Mouse (Mus musculus): ENCODE measurements around the gene Epha8. TPM values are rescaled to one million over a fixed set of nuclear protein-coding genes. Genes with fewer than 3 reads are reported as not detected.

The Epha8 gene
- total and polyA plus RNA-seq, 2 experiments from 2014 or later: 14.2 to 59.3 TPM

- TF ChIP-seq CTCF (IDR thresholded peaks at IDR 0.05; ENCODE audit: low read depth): no peak
These were observed 5.1 kb upstream of the Epha8 start for GRCm38 (mm10) chr4:136961642-136962285.

DNA sequence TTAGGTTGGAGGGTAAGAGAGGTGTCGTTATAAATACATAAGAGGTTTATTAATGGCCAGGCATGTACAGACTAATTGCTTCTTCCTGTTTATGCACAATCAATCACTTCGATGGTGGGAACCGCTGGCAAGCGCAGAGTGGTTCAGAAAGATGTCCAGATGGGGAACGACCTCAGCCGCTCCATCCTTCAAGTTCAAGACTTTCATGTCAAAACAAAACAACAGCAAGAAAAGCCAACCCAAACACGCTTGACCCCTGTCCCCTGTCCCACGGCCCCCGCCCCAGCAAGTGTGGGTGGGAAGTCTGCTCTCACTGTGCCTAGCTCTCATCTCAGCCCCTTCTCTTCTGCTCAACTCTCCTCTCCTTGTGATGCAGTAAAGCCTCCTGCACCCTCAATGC is 4.0 kb upstream of the Epha8 start:
- ATAC-seq (no peak), DNase-seq (ENCODE audit: low spot score) (no peak)
- Histone ChIP-seq H3K4me1 (ENCODE audit: insufficient read depth, low read length) (peaks cover 14% of the 10 kb centered on the region), H3K4me3 (ENCODE audit: low read length) (no peak overlapping the region), H3K9ac (replicated peaks; ENCODE audit: low read length) (no peak overlapping the region), H3K4me2 (ENCODE audit: low read depth, low read length) (no peak overlapping the region), H3K27ac (no peak overlapping the region), H3K27me3 (ENCODE audit: insufficient read depth, low read length) (peaks cover 17% of the 10 kb centered on the region), H3K36me3 (ENCODE audit: insufficient read depth, low read length) (no peaks in the 10 kb centered on the region), H3K9me3 (ENCODE audit: low read length) (no peaks in the 10 kb centered on the region)
- 62% methylated on average over 9 of the region's 9 CpGs for WGBS
- no peak for TF ChIP-seq CTCF (IDR thresholded peaks at IDR 0.05; ENCODE audit: low read depth)

More at GRCm38 (mm10) chr4:136961642-136962285, 5.1 kb upstream of the Epha8 start:
- no peak for ATAC-seq
- no peak overlapping the region for H3K4me3 ChIP-seq (ENCODE audit: low read length)
- no peak overlapping the region for H3K4me2 ChIP-seq (ENCODE audit: low read depth, low read length)
- no peak for DNase-seq (ENCODE audit: low spot score)
- 24% methylated on average over 4 of the region's 4 CpGs for WGBS
- H3K27me3 ChIP-seq (ENCODE audit: insufficient read depth, low read length): peaks cover 17% of the 10 kb centered on the region
- no peaks in the 10 kb centered on the region for H3K9me3 ChIP-seq (ENCODE audit: low read length)
- no peak overlapping the region for H3K27ac ChIP-seq
- peaks cover 14% of the 10 kb centered on the region for H3K4me1 ChIP-seq (ENCODE audit: insufficient read depth, low read length)
- no peaks in the 10 kb centered on the region for H3K36me3 ChIP-seq (ENCODE audit: insufficient read depth, low read length)
- no peak overlapping the region for H3K9ac ChIP-seq (replicated peaks; ENCODE audit: low read length)

DNA sequence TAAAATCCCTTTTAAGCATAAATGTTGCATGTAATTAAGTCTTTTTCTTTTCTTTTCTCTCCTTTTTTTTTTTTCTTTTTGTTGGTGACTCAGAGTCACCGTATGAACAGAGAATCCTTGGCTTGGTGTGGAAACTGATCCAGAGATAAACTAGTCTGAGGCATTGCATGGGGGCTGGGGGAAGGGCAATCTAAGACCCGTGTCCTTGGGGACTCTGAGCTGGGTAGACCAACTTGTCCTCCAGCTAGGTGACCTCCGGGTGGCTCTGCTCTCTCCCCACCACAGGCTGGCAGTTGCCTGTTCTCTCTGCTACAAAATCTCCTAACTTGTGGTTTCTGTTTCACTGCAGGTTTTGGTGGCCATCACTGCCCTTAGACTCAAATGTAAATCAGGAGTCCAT is 3.5 kb upstream of the Epha8 start:
- ATAC-seq: no peak
- Histone ChIP-seq H3K4me2 (ENCODE audit: low read depth, low read length) (no peak overlapping the region), H3K9me3 (ENCODE audit: low read length) (no peaks in the 10 kb centered on the region), H3K9ac (replicated peaks; ENCODE audit: low read length) (no peak overlapping the region), H3K36me3 (ENCODE audit: insufficient read depth, low read length) (no peaks in the 10 kb centered on the region), H3K27ac (no peak overlapping the region), H3K4me3 (ENCODE audit: low read length) (no peak overlapping the region), H3K4me1 (ENCODE audit: insufficient read depth, low read length) (peaks cover 12% of the 10 kb centered on the region), H3K27me3 (ENCODE audit: insufficient read depth, low read length) (peaks cover 17% of the 10 kb centered on the region)
- DNase-seq (ENCODE audit: low spot score): no peak
- 60% methylated on average over 3 of the region's 3 CpGs for WGBS
- no peak for TF ChIP-seq CTCF (IDR thresholded peaks at IDR 0.05; ENCODE audit: low read depth)

- TF ChIP-seq CTCF (IDR thresholded peaks at IDR 0.05; ENCODE audit: low read depth): no peak
- DNase-seq (ENCODE audit: low spot score) (no peak), ATAC-seq (no peak)
- Histone ChIP-seq H3K4me1 (ENCODE audit: insufficient read depth, low read length) (peaks cover 21% of the 10 kb centered on the region), H3K9ac (replicated peaks; ENCODE audit: low read length) (no peak overlapping the region), H3K36me3 (ENCODE audit: insufficient read depth, low read length) (no peaks in the 10 kb centered on the region), H3K4me3 (ENCODE audit: low read length) (no peak overlapping the region), H3K9me3 (ENCODE audit: low read length) (no peaks in the 10 kb centered on the region), H3K27ac (no peak overlapping the region), H3K27me3 (ENCODE audit: insufficient read depth, low read length) (peaks cover 17% of the 10 kb centered on the region), H3K4me2 (ENCODE audit: low read depth, low read length) (peak overlapping the region; percentile 88)
- WGBS: 53% methylated on average over 6 of the region's 6 CpGs
These were observed 2.1 kb downstream of the Epha8 start for GRCm38 (mm10) chr4:136954562-136954961.

DNA sequence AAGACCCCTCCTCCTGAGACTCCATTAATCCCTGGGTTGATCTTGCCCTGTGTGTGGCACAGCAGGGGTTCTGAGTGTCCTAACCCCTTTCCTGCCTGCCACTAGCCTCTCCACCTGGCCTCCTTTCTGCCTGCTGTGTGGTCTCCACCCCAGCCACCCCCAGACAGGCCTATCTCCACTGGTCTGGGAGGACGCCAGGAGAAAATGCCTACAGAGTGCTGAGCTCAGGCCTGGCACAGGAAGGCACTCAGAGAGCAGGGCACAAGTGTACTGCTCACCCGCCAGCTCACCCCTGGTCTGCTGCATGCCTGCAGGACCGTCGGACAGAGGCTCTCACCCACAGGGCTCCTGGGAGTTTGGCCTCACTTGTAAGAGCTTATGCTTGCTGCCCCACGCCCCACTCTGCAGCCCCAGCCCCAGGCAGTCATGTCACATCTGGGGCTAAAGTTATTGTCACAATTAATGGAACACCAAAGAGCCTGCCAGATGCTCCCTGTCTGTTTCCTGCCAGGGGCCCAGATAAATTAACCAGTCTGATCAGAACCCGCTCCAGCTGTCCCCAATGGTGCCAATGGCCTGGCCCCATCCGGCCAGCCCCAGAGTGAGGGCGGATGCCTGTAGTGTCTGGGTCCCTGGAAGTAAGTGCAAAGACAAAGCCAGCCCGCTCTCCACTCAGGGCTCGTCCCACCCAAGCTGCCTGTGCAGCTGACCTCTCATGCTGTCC is 7.2 kb downstream of the Epha8 start:
- no peak for ATAC-seq
- WGBS: 28% methylated on average over 10 of the region's 10 CpGs

DNA sequence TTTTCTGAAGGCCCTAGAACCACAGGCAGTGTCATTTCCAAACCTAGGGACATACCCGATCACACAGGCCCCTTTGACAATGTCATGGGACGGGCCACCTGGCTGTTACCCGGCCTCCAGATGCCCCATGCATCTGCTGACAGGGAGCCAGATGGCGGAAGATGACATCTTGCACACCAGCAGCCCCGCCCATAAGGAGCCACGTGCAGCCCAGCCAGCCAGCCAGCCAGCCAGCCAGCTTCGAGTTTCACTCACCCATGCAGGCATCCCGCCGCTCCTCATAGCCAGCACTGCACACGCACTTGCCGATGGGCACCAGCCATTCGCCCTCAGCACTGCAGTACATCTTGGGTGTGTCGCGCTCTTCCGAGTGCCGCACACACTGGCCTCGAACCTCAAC is 11.2 kb downstream of the Epha8 start:
- DNase-seq (ENCODE audit: low spot score) (peak; percentile 69), ATAC-seq (peak; percentile 24; the same call in 1 of the 2 replicates)
- no peak overlapping the region for H3K4me3 ChIP-seq (ENCODE audit: low read length)
- 59% methylated on average over 17 of the region's 17 CpGs for WGBS
- no peak for TF ChIP-seq CTCF (IDR thresholded peaks at IDR 0.05; ENCODE audit: low read depth)
- no peak overlapping the region for H3K4me2 ChIP-seq (ENCODE audit: low read depth, low read length)
- no peaks in the 10 kb centered on the region for H3K9me3 ChIP-seq (ENCODE audit: low read length)
- H3K9ac ChIP-seq (replicated peaks; ENCODE audit: low read length): no peak overlapping the region
- H3K4me1 ChIP-seq (ENCODE audit: insufficient read depth, low read length): peaks cover 8% of the 10 kb centered on the region; the same call in 1 of the 2 replicates
- no peaks in the 10 kb centered on the region for H3K27me3 ChIP-seq (ENCODE audit: insufficient read depth, low read length)
- no peaks in the 10 kb centered on the region for H3K36me3 ChIP-seq (ENCODE audit: insufficient read depth, low read length)
- no peak overlapping the region for H3K27ac ChIP-seq

More for the DNA sequence above, 7.2 kb downstream of the Epha8 start:
- TF ChIP-seq CTCF (IDR thresholded peaks at IDR 0.05; ENCODE audit: low read depth): no peak
- H3K4me3 ChIP-seq (ENCODE audit: low read length): no peak overlapping the region
- H3K27ac ChIP-seq: no peak overlapping the region
- no peak for DNase-seq (ENCODE audit: low spot score)
- no peaks in the 10 kb centered on the region for H3K27me3 ChIP-seq (ENCODE audit: insufficient read depth, low read length)
- no peak overlapping the region for H3K9ac ChIP-seq (replicated peaks; ENCODE audit: low read length)
- H3K9me3 ChIP-seq (ENCODE audit: low read length): no peaks in the 10 kb centered on the region
- H3K4me2 ChIP-seq (ENCODE audit: low read depth, low read length): no peak overlapping the region
- H3K36me3 ChIP-seq (ENCODE audit: insufficient read depth, low read length): no peaks in the 10 kb centered on the region
- H3K4me1 ChIP-seq (ENCODE audit: insufficient read depth, low read length): 0 out of 2 replicates have a peak, but pooled peaks cover 15% of the 10 kb centered on the region
